Mouse (Mus musculus) adrenal gland, adult 2 months (tissue): Measurements from ENCODE around the gene Hsp90b1. TPM values are rescaled to one million over a fixed set of nuclear protein-coding genes. Genes with fewer than 3 reads are reported as not detected.
A peak's percentile ranks its signal among the peaks of the same experiment; 100 is the strongest.
"Not testable (repeated sequence)": the region's sequence is repeated elsewhere in the genome, so short reads cannot be mapped to it uniquely, and the experiment has no call there.

Experiments used
- DNase-seq: peaks from one replicate; pipeline ENCODE4 v3.0.0; 2021
- long read RNA-seq: library from polyadenylated mRNA; stranded (forward); transcript quantifications from one replicate; pipeline ENCODE4 v2.0.0, GENCODE M21; 2021
- polyA plus RNA-seq: library from polyadenylated mRNA; depleted of rRNA; stranded (reverse); fragments of >200 nt; gene quantifications from 2 replicates; pipeline ENCODE4 v1.2.3, GENCODE M21; 2012; rRNA removed
- total RNA-seq, 2 experiments: library from RNA; stranded (reverse); gene quantifications; 2 replicates each; pipeline ENCODE4 v1.2.3; 2021

Gene Hsp90b1
- total RNA-seq (100 to 1,000 TPM; 691 to 855 TPM), polyA plus RNA-seq (9.6 and 15.2 TPM in 2 replicates)
- long read RNA-seq, transcript Hsp90b1-201 (18 exons, 2,825 nt): major isoform, 354 of 411 reads
- long read RNA-seq, partial matches to known transcripts: 36 of 411 reads
- long read RNA-seq, other reads (novel, unspliced or antisense): 21 of 411 reads

DNA sequence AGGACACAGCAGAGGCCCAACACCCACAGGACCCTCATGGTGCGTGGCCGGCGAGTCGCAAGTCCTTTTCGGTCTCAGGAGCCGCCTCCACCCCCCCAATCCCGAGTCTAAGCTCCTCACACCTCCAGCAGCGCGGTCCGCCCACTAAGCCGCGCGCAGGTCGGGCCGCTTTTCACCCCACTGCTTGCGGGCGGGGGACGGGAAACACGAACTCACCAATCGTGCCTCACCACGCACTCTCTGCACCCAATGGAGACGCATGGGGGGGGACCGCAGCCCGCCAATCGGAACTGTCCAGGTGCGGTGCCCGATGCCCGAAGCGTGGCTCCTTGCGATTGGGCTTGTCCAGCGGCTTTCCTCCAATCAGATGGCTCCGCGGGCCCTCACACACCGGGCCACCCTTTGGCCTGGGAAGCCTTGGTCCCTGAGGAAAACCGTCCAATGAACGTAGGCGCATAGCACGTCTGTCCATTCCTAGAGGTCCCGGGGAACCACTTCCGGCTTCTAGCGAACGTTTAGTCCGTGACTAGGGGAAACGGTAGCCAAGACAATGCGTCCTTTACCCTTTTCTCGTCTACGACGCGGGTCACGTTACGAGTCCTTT, at the start of gene Hsp90b1, which contains the start of gene Ttc41:
Gene Hsp90b1, minus strand, starts transcription at position 192 of the 604 bp plus-strand sequence.
Gene Ttc41, plus strand, starts transcription at position 494 of the 604 bp plus-strand sequence.
- peak; percentile 100 for DNase-seq

DNA sequence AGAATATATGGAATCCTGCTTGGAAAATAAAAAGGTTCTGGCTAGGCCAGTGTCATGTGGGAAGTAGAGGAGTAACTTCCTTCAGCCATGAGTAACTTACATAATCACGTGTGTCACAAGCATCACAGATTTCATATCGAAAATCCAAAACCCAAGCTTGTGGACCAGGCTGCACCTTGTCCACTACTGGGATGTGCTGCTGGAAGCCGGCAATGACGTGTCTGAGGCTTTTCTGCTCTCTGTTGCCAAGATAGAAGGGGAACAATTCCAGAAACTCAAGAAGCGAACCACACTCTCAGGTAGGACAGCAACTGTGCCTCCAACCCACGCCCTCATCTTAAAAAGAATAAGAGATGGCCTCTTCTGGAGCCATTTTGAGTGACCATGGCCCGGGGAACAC, 39.0 kb upstream of the Hsp90b1 start:
- DNase-seq: no peak

DNA sequence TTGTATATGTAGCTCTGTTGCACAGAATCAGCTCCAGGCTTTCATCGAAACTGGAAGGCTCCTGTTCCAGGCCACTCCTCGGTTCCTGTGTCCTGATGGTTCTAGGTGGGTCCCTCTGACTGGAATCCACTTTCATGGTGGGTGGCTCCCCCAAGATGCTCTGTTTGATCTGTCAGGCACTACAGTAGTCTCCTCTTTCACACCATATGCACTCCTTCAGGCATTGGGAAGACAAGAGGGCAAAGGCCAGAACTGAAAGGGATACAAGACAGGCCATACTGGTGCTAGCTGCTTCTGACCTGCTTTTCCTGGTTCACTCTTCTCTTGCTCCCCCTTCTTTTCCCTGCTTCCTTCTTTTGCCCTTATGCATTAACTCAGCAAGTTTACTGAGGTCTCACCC, 37.6 kb upstream of the Hsp90b1 start:
- DNase-seq: no peak

DNA sequence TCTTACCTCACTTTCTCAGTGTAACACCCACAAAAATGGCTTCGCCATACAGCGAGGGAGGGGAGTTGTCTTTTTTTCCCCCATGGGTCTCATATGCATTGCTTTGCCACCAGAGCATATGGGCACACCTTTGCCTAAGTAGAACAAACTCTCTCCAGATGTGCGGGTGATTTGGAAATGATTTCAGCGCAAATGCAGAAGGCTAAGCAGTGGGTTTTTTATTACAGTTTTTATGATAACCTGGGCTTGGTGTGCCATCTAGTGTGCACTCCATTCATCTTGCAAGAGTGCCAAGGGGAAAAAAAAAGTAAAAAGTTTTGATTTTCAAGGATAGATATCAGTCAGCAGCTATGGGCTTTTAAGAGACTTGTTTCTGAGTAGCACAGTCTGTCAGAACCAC, 29.7 kb upstream of the Hsp90b1 start:
- no peak for DNase-seq

DNA sequence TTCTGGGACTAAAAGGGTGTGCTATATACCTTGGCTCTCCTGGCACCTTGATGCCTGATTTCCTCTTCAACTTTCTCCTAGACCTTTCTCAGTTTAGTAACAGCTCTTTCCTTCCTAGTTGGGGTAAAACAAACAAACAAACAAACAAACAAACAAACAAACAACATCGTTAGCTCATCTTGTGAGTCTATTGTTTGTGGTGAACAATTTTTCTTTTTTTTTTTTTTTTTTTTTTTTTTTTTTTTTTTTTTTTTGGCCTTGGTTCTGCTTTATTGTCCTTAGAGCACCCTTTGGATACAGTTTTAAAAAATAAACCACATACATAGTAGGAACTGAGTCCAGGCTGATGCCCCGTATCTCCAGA, 26.2 kb upstream of the Hsp90b1 start:
- DNase-seq: no peak

DNA sequence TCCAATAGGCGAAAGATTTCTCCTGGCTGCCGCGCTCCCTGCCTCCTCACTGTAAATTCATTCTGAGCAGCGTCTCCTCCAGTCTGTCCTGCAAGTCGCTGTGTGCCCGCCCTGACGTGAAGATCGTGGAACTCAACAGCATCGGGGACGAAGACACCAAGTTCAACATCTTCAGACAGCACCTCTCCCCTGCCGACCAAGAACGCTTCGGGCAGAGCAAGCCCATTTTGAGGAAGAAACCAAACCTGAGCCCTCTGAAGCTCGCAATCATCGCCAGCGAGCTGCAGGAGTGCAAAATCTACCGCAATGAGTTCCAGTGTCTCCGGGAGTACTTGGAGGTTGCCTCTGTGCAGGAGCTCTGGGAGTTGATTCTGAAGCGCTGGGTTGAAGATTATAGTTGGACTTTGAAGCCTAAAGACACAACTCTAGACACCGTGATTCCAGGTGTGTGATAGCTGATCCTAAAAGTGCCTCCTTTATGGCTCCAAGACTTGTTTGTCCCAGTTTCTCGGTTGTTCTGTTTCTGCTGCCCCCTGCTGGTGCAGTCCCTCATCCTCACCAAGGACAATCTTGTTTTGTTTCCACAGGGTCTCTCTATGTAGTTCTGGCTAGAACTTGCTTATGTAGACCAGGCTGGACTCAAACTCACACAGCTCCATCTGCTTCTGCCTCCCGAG, 25.7 kb upstream of the Hsp90b1 start:
- peak; percentile 85 for DNase-seq

DNA sequence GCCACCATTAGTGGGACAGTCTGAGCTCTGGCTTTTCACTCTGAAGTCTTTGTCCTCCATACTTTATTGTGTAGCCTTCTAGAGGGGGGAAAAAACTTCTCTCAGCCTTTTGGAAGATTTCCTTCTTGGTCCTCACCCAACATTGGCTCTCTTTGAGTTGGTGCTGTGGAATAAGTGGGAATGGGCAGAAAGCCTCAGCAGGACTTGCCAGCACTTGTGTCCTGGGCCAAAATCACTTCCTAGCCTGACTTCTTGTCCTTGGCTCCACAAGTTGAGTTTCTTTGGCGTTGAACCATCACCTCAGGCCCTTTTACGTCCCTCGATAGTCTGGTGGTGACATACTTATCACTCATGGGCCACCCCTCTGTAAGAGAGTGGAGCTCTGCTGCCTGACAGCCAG, 22.9 kb upstream of the Hsp90b1 start:
- no peak for DNase-seq

DNA sequence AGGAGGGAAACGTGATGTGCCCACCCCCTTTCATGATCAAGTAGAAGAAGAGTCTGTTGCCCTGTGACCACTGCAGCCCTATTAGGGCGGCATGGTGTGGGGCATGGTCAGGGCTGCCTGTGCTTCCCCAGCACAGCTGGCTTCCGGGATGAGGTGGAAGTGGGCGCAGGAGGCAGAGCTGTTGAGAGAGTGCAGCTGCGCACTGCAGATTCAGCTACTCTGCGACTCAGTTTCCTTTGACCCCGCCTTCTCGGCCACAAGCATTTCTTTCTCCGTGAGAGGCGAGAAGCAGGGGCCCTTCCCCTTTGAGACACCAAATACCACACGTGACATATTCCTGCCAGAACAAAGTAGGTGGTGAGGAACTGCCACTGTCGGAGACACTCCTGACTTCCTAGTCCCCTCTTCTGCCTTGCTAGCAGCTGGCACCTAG, 22.3 kb upstream of the Hsp90b1 start:
- peak; percentile 31 for DNase-seq

DNA sequence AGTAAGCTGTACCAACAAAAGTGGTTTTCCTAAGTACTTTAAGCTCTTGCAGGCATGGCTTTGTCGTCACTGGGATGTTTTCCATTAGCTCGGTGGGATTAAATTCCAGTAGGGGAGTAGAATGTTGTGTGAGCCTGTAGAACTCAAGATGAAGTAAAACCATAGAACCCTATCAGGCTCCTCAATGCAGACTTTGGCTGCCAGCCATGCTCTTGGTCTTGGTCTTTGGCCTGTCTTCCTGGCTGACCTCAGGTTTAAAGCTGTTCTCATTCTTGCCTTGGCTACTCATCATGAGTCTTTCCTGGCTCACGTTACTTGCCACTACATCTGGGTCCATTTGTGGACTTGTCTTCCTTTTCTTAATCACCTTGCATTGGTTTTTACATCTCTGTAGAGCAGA, 6.8 kb upstream of the Hsp90b1 start:
- no peak for DNase-seq

DNA sequence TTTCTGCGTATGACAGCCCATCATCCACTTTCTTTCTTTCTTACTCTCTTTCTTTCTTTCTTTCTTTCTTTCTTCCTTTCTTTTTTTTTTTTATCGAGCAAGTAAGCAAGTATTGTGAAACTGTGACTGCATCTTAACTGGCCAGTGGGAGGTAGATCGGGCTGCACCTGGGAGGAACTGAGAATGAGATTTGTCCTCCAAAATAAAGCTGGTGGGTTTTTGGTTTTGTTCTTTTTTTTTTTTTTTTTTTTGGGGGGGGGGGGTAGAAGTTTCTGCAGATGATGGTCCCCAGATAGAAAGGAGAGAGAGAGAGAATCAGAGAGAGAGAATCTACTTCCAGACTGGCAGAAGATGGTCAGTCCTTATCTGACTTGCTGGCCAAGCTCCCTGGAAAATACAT, 1.8 kb upstream of the Hsp90b1 start:
- no peak for DNase-seq

DNA sequence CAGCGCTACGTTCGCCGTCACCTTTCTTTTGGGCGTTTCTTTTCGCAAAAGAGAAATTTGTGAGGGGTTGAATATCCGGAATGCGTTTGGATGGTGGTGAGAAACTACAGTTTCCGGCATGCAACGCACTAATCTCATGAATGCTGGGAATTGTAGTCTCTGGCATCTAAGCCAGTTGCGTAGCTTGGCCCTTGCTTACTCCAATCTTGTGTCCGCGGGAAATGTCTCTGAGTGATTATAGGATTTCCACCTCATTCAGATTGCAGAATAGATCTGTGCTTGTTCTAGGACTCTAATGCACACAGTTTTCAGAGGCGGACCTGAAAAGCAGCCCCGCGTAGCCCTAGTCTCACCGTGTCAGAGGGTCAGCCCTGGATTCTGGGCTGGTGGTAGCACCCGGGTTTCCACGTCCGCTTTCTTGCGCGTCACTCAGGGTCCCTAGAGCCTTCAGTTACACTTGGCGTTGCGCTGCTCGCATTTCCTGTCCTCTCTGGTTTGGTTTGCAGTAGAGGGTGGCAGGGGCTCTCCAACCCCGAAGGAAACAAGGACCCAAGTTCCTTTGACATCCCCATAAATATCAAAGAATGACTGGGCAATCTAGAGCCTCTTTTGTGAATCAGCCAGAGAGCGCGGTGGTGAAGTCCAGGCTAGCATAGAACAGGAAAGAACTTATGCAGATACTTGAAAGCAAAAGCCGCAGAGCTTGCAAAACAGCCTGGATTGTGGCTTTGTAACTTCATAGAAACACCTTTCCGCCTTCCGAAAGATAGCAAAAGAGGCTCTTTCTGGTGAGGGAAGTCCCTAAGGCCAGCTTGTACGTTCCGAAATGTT, 828 bp upstream of the Hsp90b1 start:
- peak; percentile 89 for DNase-seq

DNA sequence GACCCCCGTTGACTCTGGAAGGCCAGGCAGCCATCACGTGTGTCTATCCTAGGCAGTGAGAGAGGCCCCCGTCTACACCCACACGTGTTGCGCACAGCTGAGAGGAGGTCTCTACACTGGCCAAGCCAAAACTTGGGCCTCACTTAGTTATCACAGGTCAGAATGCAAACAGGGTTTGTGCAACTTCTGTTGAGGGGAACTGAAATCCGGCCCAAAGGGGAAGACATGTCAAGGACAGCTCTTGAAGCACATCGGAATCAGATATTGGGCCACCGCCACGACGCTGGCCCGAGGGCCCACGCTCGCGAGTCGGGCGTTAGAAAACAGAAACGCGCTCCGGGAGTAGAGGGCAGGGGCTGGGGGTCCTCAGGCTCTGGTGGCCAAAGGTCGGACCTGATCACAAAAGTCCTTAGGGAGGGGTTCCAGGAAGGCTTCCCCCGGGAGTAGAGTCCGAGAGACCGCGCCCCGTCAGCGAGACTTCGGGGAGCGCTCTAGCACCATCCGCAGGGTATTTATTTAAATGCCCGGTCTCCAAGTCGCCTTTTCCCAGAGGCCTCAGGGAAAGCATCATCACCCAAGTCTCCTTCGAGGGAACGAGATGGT, 619 bp downstream of the Hsp90b1 start:
- peak; percentile 60 for DNase-seq

DNA sequence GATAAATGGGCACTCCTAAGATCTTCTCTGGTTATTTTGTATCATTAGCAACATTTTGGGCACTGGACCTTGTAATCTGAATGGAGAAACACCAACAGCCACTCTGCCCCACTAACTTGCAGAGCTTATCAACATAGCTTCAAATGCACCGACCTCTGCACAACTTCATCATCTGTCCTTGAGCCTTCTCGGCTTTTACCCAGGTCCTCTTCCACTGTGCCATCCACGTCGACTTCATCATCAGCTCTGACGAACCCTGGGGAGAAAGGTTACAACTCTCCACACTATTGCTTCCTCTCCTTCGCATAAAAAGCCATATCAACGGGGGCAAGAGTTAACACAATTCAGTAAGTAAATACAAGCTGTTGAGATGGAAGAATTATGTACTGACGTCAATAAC, 1.2 kb downstream of the Hsp90b1 start:
- DNase-seq: peak; percentile 65

DNA sequence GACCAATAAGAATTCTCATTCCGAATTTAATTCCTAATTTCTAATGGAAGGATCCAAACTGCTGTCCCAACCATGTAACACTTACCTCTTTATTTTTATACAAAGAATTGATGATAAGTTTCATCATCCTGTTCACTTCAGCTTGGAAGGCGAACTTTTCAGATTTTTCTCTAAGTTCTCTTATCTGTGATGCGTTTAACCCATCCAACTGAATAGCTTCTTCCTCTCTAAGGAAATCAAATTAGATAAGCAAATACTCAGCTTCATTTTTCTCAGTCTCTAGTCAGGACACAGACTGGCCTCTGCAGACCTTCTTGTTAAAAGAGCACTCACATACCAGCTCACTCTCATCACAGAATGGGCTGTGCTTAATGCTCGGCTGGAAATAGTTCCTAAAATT, 1.9 kb downstream of the Hsp90b1 start:
- no peak for DNase-seq

DNA sequence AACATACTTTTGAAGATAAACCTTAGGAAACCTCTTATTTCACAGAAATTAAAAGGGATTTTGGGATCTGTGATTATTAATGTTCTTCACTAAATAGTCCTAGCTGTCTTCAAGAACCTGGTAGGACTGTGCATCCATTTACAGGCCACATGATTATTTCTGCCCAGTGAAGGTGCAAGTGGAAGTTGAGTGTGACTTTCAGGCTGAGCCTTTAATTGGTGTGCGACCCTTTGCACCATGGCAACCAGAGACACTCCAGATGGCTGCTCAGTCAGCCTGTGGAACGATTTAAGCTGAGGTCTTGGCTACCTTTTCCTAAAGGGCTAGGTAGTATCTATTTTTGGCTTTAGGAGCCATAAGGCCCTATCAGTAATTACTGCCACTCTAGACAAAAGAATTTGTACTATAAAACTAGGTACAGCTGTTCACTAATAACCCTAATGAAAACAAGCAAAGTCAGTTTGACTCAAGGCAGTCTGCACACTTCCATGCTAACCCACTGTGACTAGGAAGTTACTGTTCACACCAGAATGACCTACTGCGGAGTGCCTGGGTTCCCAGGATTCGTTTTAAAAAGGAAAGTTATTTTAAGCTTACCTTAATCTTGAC, 2.9 kb downstream of the Hsp90b1 start:
- DNase-seq: no peak

DNA sequence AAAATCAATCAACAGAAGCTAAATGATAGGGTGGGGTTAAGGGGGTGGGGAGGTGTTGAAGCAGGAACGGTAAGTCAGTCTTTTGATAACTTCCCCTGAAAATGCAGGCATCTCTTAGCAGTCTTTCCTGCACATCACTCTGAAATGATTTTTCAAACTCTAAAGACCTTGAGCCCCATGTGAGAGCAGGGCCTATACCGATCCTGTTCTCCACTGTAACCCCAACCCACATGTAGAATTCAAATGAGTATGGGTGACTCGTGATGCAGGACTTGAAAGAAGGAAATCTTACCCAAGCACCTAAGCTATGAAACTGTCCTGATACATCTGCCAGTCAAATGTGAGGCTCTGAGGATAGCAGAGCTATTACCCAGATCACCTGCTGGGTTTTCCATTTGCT, 4.3 kb downstream of the Hsp90b1 start:
- no peak for DNase-seq

DNA sequence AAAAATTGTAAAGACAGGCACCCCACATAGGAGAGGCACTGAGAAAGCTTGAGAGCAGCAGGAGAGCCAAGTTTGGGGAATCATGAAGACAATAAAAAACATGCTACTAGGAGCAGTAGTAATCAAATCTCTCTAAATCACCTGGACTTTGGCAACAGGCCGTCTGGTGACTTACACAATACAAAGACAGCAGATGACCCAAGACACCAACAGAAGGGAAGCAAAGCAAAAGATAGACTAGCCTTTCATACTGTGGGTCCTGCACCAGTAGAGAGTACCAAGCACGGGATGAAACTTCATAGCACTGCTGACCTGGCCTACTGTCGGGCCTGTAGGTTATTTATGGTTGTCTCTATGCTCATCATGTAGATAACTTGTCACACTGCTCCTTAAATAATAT, 5.1 kb downstream of the Hsp90b1 start:
- DNase-seq: no peak

DNA sequence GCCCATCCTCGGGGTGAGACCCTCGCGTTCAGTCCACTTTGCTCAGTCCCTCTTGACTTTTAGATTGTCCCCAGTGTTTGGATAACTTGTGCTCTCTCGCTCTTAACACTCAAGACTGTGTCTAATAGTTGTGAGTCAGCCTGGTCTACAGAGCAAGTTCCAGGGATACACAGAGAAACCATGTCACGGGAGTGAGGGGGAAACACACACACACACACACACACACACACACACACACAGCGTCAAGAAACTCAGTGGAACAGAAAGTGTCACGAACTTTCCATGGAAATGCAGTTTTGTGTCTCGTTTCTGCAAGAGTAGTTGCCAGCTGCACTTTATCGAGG, 19.3 kb downstream of the Hsp90b1 start:
- not testable (repeated sequence) for DNase-seq

DNA sequence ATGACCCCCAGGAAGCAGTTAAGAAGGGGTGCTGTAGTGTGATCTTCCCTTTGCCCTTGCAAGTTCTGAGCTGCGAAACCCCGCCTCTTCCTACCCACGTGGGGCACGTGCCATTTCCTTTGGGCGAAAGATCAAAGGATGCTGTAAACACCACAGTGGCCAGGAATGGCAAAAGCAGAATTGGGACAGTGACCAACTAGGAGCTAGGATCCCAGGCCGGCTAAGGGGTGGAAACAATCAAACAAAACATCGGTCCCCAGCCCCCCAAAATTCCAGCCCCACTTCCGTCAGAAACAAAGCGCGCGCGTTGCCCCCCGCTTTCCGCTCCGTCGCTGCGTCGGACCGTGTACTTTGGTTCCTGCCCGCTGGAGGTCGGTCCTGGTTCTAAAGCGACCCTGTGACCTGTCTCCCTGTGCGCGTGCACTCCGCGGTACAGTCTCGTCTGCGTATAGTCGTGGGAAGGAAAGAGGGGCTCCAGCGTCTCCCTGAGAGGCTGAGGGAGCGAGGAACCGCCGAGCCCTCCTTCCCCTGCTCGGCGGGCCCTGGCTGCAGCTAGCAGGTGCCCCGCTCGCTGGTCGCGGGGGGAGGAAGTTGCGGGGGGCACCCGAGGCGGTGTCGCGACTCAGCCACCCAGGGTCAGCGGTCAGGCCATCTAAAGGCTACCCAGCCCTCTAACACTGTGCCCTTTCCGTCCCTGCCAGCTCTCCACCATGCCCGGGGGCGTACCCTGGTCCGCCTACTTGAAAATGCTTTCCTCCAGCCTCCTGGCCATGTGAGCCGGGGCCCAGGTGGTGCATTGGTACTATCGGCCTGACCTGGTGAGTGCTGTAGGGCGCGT, 19.9 kb downstream of the Hsp90b1 start:
- DNase-seq: peak; percentile 87

DNA sequence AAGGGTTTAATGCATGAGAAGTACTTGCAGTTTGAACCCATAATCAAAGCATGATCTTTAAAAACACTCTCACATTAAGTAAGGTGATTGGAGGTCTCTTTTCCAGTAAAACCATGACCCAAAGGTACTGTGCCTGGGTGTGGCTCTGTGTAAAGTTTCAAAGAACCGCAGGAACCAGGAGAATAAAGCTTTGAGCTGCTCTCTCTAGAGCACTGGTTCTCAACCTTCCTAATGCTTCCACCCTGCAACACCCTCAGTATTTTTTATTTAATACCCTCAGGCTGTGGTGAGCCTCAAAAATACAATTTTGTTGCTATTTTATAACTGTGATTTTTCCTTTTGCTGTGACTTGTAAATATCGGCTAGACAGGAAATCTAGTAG, 20.5 kb downstream of the Hsp90b1 start:
- DNase-seq: not testable (repeated sequence)

DNA sequence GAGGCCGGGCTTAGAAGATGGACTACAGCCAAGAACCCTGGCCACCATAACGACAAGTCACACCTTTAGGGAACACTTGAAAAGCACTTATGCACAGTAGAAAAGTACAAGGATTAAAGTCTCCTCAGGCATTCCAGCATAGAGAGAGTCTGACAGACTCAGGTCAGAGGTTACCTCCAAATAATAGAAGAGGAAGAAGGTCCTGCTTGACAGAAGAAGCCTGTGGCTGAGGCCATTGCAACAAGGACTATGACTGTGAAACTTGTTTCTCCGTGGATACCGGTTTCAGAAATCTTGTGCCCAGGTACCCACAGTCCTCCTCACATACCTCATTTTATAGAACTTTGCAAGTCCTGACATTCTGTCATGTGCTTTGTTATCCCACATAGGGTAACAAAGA, 34.8 kb downstream of the Hsp90b1 start:
- not testable (repeated sequence) for DNase-seq
